ENCODE assay signal across 8 mouse cellular contexts in genomic region chr10:83648131-83649020, GRCm38 (mm10). TPM values are rescaled to one million over a fixed set of nuclear protein-coding genes. Genes with fewer than 3 reads are reported as not detected.
DNase-seq lines count a peak whose midpoint lies in the region; ATAC-seq lines count a peak whose summit lies in the region.

TSS of gene Appl2 (minus strand) at chr10:83648738.

- peak; percentile 86 for DNase-seq in ZHBTc4 (ENCODE audit: low read depth, low spot score)
- peak; percentile 89 to 93 for DNase-seq in cerebellum, postnatal 4 days (ENCODE audit: low spot score in 2 of 2)
- DNase-seq in gastrocnemius, postnatal 10 days = peak; percentile 96
- peak; percentile 70 for DNase-seq in induced T-regulatory cell, adult 2 months (ENCODE audit: low read depth)
- peak; percentile 80 to 93 for DNase-seq in left cerebral cortex, adult 8-10 months (ENCODE audit: low spot score in 2 of 2)
- peak; percentile 93 for DNase-seq in right cerebral cortex, adult 18-20 months
- peak; percentile 90 for DNase-seq in urinary bladder, adult 2 months (ENCODE audit: low spot score)

- peak; percentile 78 for ATAC-seq in megakaryocyte, adult 5-6 weeks (ENCODE audit: poor library complexity, severe bottlenecking)

RNA-seq across cellular contexts. Expression of gene Appl2, which starts in this region (rescaled TPM):
- 10 to 100 TPM; 21.0 to 29.5 TPM for total RNA-seq in gastrocnemius, postnatal 10 days (2021)
- total RNA-seq in left cerebral cortex, adult 8-10 months (2022) = 10 to 100 TPM; 71.4 to 89.6 (median 73.7) TPM
- 11.7 and 13.7 TPM in 2 replicates for total RNA-seq in megakaryocyte, adult 5-6 weeks (2015)
- total RNA-seq in megakaryocyte, adult 5-6 weeks (2017) = 27.1 and 28.1 TPM in 2 replicates
- 33.1 and 49.3 TPM in 2 replicates for polyA plus RNA-seq in urinary bladder, adult 2 months (2012; rRNA removed)

Comparison
In these comparisons a context has a peak if more than half of its experiments do, and no peak if none do; other contexts are left out.
1. Peak in every context shown above with its lines: DNase-seq and ATAC-seq.